Mouse (Mus musculus): ENCODE data around the gene Akap2. TPM values are rescaled to one million over a fixed set of nuclear protein-coding genes. Genes with fewer than 3 reads are reported as not detected.
A peak's percentile ranks its signal among the peaks of the same experiment; 100 is the strongest.

Akap2 gene
- total and polyA plus RNA-seq, 3 experiments = 1.7 to 7.2 TPM; not detected in 1

DNA sequence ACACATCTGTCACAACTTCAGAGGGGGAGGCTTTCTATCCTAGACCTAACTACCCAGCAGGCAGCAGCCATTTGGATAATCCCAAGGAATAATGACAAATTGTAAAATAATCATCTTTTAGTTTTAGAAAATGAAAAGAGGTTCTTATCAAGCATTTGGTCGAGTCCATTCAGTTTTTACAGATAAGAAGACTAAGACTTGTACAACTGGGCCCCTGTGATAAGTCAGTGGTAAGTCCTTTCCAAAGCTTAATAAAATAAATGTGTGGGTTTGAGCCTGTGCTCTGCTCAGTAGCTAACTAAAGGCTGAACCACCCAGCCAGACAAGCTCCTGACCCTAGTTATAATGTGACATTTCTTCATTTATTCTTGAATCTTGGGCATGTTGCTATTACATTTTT, 81.8 kb downstream of the Akap2 start (continued):
- TF ChIP-seq MAFK (IDR thresholded peaks at IDR 0.05; ENCODE audit: borderline replicate concordance, low read depth, low read length) (no peak), TBP (IDR thresholded peaks at IDR 0.05; ENCODE audit: low read depth, low read length) (peak; percentile 78), RAD21 (IDR thresholded peaks at IDR 0.05; ENCODE audit: low read depth, low read length) (no peak), TCF12 (IDR thresholded peaks at IDR 0.05; ENCODE audit: low read depth, low read length) (peak; percentile 92), EP300 (IDR thresholded peaks at IDR 0.05; ENCODE audit: low read depth in 1 of 2, low read length in 2 of 2) (peak; percentile 89 to 93), E2F4 (IDR thresholded peaks at IDR 0.05; ENCODE audit: borderline replicate concordance, low read depth, low read length) (no peak), POLR2A (IDR thresholded peaks at IDR 0.05; ENCODE audit: control insufficient read depth in 1 of 2, insufficient read depth in 1 of 2, low read depth in 1 of 2, low read length in 2 of 2, poor library complexity in 1 of 2) (peak in 1 of 2 experiments; percentile 61; a peak in 2 of 4 replicates), MAZ (IDR thresholded peaks at IDR 0.05; ENCODE audit: low read depth, low read length) (no peak)

DNA sequence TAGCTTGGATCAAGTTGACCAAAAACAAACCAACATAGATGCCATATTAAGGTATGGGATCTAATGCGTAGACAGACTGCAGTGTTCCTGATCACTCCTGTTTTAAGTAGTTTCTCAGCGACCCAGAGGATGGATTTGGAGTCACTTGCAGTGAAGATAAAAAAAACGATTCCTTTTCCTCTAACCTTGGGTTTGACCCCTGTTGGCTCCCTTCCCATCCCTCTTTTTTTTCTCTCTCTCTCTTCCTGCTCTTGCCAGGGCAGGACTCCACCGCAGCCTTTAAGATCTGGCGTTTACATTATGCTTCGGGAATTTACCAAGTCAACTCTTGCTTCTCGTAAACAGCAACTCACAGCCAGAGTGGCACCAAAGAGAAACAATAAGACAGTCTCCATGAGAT, 83.8 kb downstream of the Akap2 start:
- TF ChIP-seq MEF2A (IDR thresholded peaks at IDR 0.05; ENCODE audit: extremely low read depth, insufficient replicate concordance, low read depth, low read length, poor library complexity, severe bottlenecking) (no peak), USF2 (IDR thresholded peaks at IDR 0.05; ENCODE audit: borderline replicate concordance in 1 of 2, insufficient read depth in 1 of 2, low read depth in 1 of 2, low read length in 2 of 2) (no peak), CHD1 (IDR thresholded peaks at IDR 0.05; ENCODE audit: low read depth, low read length) (no peak), POLR2AphosphoS2 (IDR thresholded peaks at IDR 0.05; ENCODE audit: low read length) (no peak), POLR2A (IDR thresholded peaks at IDR 0.05; ENCODE audit: control insufficient read depth in 1 of 2, insufficient read depth in 1 of 2, low read depth in 1 of 2, low read length in 2 of 2, poor library complexity in 1 of 2) (no peak), NELFE (IDR thresholded peaks at IDR 0.05; ENCODE audit: low read depth, low read length) (no peak), ETS1 (IDR thresholded peaks at IDR 0.05; ENCODE audit: low read depth, low read length) (no peak), ZC3H11A (IDR thresholded peaks at IDR 0.05; ENCODE audit: low read depth, low read length) (no peak), MAFK (IDR thresholded peaks at IDR 0.05; ENCODE audit: borderline replicate concordance, low read depth, low read length) (no peak), E2F4 (IDR thresholded peaks at IDR 0.05; ENCODE audit: borderline replicate concordance, low read depth, low read length) (no peak), ELF1 (IDR thresholded peaks at IDR 0.05; ENCODE audit: low read depth, low read length) (no peak), BHLHE40 (IDR thresholded peaks at IDR 0.05; ENCODE audit: borderline replicate concordance, low read depth, low read length) (no peak), UBTF (IDR thresholded peaks at IDR 0.05; ENCODE audit: borderline replicate concordance, insufficient read depth, low read depth, low read length) (no peak), ZKSCAN1 (IDR thresholded peaks at IDR 0.05; ENCODE audit: low read depth, low read length) (no peak), NRF1 (IDR thresholded peaks at IDR 0.05; ENCODE audit: insufficient read depth, low read depth, low read length, poor library complexity, severe bottlenecking) (no peak), MYB (IDR thresholded peaks at IDR 0.05; ENCODE audit: low read depth, low read length) (no peak), HCFC1 (IDR thresholded peaks at IDR 0.05; ENCODE audit: low read depth, low read length) (no peak), TAL1 (IDR thresholded peaks at IDR 0.05; ENCODE audit: low read length) (no peak)
- Histone ChIP-seq H3K36me3 (ENCODE audit: control insufficient read depth in 1 of 2, insufficient read depth in 2 of 2, low read length in 2 of 2) (peaks cover 0 to 15% of the 10 kb centered on the region in 2 experiments; a peak in 2 of 4 replicates), H3K9ac (ENCODE audit: control insufficient read depth, low read depth, low read length, poor library complexity, severe bottlenecking) (no peak overlapping the region), H3K27ac (ENCODE audit: control insufficient read depth, low read depth, low read length) (no peak overlapping the region), H3K27me3 (ENCODE audit: control insufficient read depth in 1 of 2, insufficient read depth in 2 of 2, low read length in 2 of 2) (no peaks in the 10 kb centered on the region), H3K79me2 (ENCODE audit: control insufficient read depth, insufficient read depth, low read length, poor library complexity) (no peaks in the 10 kb centered on the region), H3K4me1 (ENCODE audit: control insufficient read depth in 1 of 2, insufficient read depth in 2 of 2, low read length in 2 of 2) (peaks cover 13 to 21% of the 10 kb centered on the region in 2 experiments), H3K9me3 (replicated peaks; ENCODE audit: insufficient read depth, low read length) (no peaks in the 10 kb centered on the region), H3K4me3 (ENCODE audit: control insufficient read depth in 1 of 2, insufficient read depth in 1 of 2, low read depth in 2 of 2, low read length in 2 of 2) (no peak overlapping the region)
- no peak for DNase-seq (ENCODE audit: low read depth, low spot score)
